Mouse (Mus musculus) G1E-ER4 (cell line): Measurements from ENCODE around the gene Trpc7. TPM values are rescaled to one million over a fixed set of nuclear protein-coding genes. Genes with fewer than 3 reads are reported as not detected.

ENCODE experiments used
- GATA1 ChIP-seq: IDR thresholded peaks from one replicate; pipeline ENCODE4 v1.8.0; 2012; ENCODE audit warnings: low read length, inconsistent platforms
- polyA plus RNA-seq: library from polyadenylated mRNA; stranded (reverse); fragments of >175 nt; gene quantifications from 2 replicates; pipeline ENCODE4 v1.2.3, GENCODE M21; 2012

The Trpc7 gene
- polyA plus RNA-seq, 1 experiment: not detected

DNA sequence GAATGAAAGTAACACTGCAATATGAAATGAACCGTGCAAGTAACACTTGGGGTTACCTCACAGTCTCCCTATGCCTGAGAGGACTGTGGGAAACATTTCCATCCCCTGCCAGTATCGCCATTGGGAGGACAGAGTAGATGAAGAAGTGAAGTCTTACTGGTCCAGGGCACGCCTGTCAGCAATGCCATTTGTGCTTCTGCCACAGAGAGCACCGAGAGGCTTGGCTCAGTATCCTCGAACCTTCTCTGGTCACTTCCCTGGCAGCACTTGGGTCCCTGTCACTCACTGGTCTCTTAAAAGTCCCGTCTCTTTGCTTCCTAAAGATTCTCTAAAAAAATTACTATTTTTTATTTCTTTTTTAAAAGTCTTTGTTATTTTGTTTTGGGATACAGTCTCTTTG, 155.3 kb downstream of the Trpc7 start:
- no peak for TF ChIP-seq GATA1

DNA sequence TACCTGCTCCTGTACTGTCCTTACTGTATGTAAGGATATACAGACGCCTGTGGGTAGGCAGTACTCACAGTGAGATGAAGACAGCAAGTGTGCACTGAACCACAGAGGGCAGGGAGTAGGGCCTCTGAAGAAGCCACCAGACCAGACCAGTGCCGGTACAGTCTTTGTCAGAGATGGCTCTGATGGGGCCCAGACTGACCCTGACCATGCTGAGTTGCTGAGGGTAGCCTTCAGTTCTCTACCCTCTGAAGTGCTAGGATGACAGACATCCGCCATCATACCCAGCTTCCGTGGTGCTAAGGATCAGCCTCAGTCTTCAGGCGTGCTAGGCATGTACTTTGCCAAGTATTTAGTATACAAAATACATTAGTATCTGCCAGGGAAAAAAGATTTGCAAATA, 156.2 kb downstream of the Trpc7 start:
- TF ChIP-seq GATA1: no peak

GRCm38 (mm10) chr13:56735212-56735875, 160.4 kb downstream of the Trpc7 start:
- TF ChIP-seq GATA1: no peak

DNA sequence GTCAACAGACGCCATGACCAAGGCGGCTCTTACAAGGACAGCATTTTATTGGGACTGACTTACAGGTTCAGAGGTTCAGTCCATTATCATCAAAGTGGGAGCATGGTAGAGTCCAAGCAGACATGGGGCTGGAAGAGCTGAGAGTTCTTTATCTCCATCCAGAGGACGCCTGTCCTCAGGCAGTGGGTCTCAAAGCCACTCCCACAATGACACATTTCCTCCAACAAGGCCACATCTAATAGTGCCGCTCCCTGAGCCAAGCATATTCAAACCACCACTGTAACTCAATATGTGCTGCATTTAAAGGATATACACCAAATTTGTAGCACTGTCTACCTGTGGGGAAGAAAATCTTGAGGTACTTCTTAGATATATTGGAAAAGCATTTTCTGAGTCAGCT, 161.2 kb downstream of the Trpc7 start:
- no peak for TF ChIP-seq GATA1

DNA sequence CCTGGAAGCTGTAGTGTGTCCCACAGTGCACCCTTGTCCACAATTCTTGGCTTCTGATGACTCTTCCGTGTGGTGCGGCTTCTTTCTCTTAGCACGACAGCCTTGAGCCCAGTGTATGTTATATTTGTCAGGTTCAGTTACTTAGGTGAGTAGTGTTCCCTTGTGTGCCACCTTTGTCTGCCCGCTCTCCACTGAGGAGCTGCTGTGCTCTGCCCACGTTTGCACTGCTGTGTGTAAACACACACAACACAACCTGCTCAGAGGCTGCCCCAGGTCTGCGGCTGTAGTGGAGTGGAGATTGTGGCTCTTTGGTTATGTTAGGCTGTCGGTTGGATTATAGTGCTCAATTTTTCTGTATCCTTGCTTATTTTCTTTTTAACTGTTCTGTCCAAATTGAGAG, 166.7 kb downstream of the Trpc7 start:
- no peak for TF ChIP-seq GATA1

DNA sequence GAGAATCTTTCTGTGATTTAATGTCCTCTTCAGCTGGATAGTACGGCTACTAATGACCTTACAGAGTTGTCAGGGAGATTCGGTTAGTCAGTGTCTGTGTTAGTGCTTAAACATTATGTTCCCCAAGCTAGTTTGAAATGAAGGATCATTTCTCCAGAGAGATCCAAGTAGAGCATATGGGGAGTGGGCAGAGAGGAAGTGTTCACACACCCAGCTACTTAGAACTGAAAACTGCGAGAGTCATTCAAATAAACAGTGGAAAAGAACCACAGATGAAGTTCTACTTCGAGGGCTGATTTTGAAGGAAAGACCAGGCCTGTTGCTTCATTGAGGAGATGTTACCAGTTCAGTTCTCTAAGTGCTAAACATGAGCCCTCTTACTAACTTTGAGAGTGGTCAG, 169.2 kb downstream of the Trpc7 start:
- no peak for TF ChIP-seq GATA1

Other genes starting within 250 kb of the Trpc7 start
- 2.7 and 3.5 TPM in 2 replicates for gene Smad5, start 193.0 kb downstream of the Trpc7 start, polyA plus RNA-seq
- not detected in 2 replicates for gene Gm45623, start 142.2 kb downstream of the Trpc7 start, polyA plus RNA-seq